Mouse (Mus musculus) cerebellum, postnatal 36 days (tissue): ENCODE measurements around the gene Anxa9.
A peak's percentile ranks its signal among the peaks of the same experiment; 100 is the strongest.

Experiments used
- DNase-seq, 2 experiments: peaks; one replicate each; pipeline ENCODE4 v3.0.0; 2021 to 2022; ENCODE audit warnings: mixed read lengths in 2 of 2

Anxa9 gene

GRCm38 (mm10) chr3:95282865-95283588 lies 23.9 kb downstream of the Anxa9 start:
- DNase-seq = peak; percentile 79 to 83

GRCm38 (mm10) chr3:95282381-95282864 lies 24.6 kb downstream of the Anxa9 start:
- DNase-seq = peak in 1 of 2 experiments; percentile 53

DNA sequence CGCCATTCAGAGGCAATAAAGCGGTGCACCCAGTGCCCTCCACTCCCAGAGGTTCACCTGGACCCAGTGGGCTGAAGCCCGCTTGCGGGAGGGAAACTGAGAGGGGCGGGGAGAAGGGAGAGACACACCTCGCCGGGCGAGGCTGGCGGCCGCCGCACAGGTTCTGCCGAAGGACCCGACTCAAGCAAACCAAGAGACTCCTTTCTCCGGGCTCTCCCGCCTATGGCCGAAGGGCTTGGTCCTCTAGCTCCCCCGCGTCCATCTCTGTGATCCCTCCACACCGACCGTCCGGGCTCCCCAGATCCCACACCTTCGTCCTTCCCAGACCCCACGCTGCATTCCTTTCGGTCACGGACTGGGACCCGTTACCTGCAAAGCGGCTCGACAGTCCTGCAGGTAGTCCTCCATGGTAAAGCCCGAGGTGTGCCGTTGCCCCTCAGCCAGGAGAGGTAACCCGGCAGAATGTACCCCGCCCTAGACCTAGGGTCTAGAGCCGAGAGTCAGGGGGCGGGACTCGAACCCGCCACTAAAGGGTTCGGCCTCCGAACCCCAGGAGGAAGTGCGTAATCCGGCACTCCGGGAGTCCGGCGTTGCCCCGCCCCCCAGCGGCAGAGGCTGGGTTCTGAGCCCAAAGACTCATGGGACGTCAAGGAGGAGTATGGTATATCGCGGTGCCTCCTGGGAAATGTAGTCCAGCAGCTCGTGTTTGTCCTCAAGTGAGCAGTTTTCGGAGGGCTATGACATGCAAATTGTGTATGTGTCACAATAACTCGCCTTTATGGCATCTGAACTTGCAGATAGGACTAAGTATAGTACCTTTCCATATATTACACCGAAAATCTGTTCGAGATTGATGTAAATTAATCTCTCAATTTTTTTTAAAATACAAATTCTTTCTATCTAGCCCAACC lies 25.5 kb downstream of the Anxa9 start, which contains the start of the genes Mindy1 and Prune1:
Mindy1 (plus strand) TSS at position 130 of the 911 bp plus-strand sequence.
Prune1 (minus strand) TSS at position 861 of the 911 bp plus-strand sequence.
- DNase-seq = peak; percentile 98 to 100

- DNase-seq = peak; percentile 33 to 44
Observed at GRCm38 (mm10) chr3:95280747-95281146, 26.2 kb downstream of the Anxa9 start.

DNA sequence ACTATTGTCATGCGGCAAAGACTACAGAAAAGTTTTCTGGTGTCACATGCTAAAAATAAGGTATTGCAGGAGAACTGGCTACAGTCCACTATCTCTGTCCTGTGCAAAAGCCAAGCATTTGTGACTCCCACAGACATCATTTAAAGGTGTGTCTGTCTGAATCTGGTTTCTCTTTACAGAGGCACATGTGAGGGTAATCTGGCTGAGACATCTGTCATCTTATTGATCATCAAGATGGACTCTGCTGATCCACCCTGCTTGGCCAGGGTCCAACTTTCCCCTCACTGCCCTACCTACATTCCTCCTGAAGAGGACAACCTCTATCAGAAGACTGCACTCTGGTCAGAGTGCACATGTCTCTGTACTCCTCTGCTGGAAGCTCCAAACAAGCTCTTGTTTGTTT lies 29.8 kb downstream of the Anxa9 start:
- peak; percentile 31 to 39 for DNase-seq

DNA sequence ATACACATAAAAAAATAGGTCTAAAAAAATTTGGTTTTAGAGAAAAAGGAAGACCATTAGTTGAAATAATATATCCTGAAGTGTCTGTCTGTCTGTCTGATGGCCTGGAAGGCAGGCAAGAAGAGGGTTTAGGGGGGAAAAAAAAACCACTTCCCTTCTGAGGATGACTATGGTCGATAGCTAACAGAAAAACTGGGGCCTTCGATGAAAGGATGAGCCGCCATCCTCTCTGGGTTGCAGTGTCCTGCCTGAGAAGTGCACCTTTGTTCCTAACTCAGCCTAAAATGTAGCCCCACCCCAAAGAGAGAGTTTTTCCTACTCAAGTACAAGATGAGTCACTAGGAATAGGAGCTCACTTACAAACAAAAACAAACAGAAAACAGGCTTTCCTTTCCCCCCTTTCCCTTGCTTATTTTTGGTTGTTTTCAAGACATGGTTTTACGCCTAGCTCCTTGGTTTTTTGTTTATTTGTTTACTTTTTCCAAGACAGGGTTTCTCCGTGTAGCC lies 30.5 kb downstream of the Anxa9 start:
- no peak for DNase-seq

GRCm38 (mm10) chr3:95275161-95275560 lies 31.8 kb downstream of the Anxa9 start:
- no peak for DNase-seq

- no peak for DNase-seq
Observed at GRCm38 (mm10) chr3:95274453-95274852, 32.5 kb downstream of the Anxa9 start.

- DNase-seq = peak; percentile 91 to 95
Observed at GRCm38 (mm10) chr3:95273471-95273870, 33.5 kb downstream of the Anxa9 start.

DNA sequence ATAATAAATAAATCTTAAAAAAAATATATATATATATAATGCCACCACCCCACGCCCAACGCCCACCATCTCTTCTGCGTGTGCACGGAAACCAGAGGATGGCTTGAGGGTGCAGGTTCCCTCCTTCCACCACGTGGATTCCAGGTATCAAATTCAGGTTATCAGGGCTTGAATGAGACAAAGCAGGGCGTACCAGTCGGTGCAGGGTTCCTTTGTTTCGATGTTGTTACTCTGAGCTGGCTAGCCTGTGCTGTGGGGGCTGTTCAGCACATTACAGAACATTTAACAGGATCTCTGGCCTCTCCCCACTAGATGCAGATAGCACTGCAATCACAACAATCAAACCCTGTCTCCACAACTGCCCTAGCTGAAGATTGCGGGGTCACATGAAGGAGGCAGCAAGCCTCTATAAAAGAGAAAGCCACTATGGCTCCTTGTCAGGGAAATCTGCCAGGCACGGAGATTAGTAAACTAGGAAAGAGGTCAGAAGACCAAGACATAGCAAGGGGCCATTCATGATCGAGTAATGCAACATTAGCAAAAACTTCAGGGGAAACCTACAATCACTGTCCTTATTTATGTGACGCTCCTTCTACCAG lies 36.1 kb downstream of the Anxa9 start:
- no peak for DNase-seq

DNA sequence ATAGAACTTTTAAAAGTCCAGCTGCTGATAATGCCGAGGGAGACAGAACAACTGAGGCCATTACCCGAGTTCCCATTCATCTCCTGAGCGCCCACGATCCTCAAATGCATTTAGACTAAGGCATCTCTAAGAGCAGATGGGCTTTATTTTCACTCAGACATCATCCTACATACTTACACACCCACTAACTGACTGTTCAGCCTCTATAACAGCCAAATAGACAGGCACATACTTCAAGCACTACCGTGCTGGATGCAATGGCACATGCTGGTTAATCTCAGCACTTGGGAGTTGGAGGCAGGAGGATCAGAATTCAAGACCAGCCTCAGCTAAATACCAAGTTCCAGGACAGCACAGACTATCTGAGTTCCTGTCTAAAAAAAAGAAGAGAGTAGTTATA lies 37.2 kb downstream of the Anxa9 start:
- DNase-seq = no peak

DNA sequence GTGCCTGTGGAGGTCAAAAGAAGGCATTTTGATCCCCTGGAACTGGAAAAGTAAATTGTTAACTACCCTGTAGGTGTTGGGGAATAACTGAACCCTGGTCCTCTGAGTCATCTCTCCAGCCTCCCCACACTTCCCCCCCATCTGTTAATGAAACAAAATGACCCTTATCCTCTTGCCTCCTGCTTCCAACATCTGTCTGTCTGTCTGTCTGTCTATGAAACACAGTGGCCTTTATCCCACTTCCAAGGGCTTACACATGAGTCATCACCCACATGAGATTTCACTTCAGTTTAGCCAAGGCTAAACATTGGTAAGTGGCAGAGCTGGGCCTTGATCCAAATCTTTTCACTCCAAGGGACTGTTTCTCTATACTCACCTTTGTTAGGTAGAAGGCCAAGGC lies 39.1 kb downstream of the Anxa9 start:
- no peak for DNase-seq

DNA sequence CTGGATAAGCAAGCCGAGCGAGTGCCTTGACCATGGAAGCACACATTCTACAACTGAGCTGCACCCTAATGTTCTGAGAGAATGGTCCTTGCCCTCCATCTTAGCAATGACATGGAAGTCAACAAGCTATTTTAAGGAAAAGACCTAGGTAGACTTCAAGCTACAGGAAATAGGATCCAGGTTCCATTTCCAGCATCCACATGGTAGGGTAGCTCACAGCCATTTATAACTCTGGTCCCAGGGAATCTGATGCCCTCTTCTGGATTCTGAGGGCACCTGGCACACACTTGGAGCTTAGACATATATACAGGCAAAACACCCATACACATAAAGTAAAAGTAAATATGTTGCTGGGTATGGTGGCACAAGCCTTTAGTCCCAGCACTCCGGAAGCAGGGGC lies 40.9 kb downstream of the Anxa9 start:
- no peak for DNase-seq

GRCm38 (mm10) chr3:95264724-95265123 lies 42.3 kb downstream of the Anxa9 start:
- no peak for DNase-seq

- peak; percentile 65 for DNase-seq
Observed at GRCm38 (mm10) chr3:95263089-95263739, 43.8 kb downstream of the Anxa9 start.

DNA sequence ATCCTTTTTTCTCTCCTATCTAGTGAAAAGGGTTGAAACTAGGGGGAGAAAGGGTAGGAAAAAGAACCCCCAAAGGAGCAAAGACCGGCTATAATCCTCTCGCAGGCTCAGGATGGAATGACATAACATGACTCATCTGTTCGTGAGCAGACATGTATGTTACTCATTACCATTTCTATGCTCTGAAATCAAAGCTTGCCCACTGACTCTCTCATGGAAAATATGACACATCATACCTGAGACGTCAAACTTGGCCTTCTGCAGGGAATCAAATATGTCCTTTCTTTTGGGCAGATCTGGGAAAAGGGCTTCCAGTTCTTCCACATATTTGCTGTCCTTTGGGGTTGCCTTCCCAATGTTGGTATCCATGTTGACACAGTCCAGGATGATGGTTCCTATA lies 45.0 kb downstream of the Anxa9 start:
- DNase-seq = no peak

GRCm38 (mm10) chr3:95256931-95257330 lies 50.0 kb downstream of the Anxa9 start:
- DNase-seq = no peak

GRCm38 (mm10) chr3:95250783-95251424 lies 56.1 kb downstream of the Anxa9 start, which contains the start of gene Bnipl:
Bnipl (minus strand) TSS chr3:95251193.
- no peak for DNase-seq

- peak; percentile 84 to 85 for DNase-seq
Observed at GRCm38 (mm10) chr3:95250361-95250760, 56.6 kb downstream of the Anxa9 start.

DNA sequence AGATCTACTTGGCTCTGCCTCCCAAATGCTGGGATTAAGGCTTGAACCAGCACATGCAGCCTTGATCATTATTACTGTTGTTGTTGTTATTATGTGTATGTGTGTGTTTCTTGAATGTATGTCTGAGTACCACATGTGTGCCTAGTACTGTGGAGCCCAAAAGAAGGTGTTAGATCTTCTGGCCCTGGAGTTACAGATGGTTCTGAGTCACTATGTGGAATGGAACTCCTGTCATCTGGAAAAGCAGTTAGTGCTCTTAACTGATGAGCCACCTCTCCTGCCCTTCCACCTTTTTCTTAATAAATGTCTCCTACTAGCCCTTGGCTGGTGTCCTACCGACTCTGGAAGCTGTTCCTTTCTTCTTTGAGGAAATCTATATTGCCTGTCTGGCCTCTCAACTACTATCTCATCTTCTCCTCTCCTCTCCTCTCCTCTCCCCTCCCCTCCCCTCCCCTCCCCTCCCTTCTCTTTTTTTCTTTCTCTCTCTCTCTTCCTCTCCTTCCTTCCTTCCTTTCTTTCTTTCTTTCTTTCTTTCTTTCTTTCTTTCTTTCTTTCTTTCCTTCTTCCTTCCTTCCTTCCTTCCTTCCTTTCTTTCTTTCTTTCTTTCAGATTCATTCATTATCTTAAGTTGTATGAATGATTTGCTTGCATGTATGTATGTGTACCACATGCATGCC lies 59.2 kb downstream of the Anxa9 start:
- no peak for DNase-seq
